Mouse (Mus musculus) ES-Bruce4 (cell line): Measurements from ENCODE around the gene Cnga1.

ENCODE experiments used
- CTCF ChIP-seq: IDR thresholded peaks from one replicate; pipeline ENCODE4 v1.8.1; 2011; ENCODE audit warnings: low read depth, low read length
- EP300 ChIP-seq: IDR thresholded peaks from 2 replicates; pipeline ENCODE4 v1.6.1; 2011; ENCODE audit warnings: low read depth, low read length; ENCODE audit not compliant: insufficient read depth
- POLR2A ChIP-seq: IDR thresholded peaks from one replicate; pipeline ENCODE4 v1.8.1; 2011; ENCODE audit warnings: low read length; ENCODE audit not compliant: insufficient read depth

GRCm38 (mm10) chr5:72621022-72621421 lies 23.1 kb downstream of the Cnga1 start:
- TF ChIP-seq CTCF = no peak
- TF ChIP-seq EP300 = no peak
- no peak for TF ChIP-seq POLR2A
